Mouse (Mus musculus) erythroblast, adult 5-6 weeks (primary cell): Measurements from ENCODE around the gene Sik2. TPM values are rescaled to one million over a fixed set of nuclear protein-coding genes. Genes with fewer than 3 reads are reported as not detected.

ENCODE experiments used
- ATAC-seq: replicated peaks from 2 replicates; pipeline ENCODE4 v1.8.0; 2016; ENCODE audit warnings: moderate number of reproducible peaks, mild to moderate bottlenecking, moderate TSS enrichment, inconsistent platforms; ENCODE audit not compliant: poor library complexity, low FRiP score, severe bottlenecking
- total RNA-seq, 2 experiments: library from RNA; stranded (forward) in 1 of 2; stranded (reverse) in 1 of 2; fragments of 150-400 nt in 1 of 2; fragments of 200-764, 138-1000 nt in 1 of 2; gene quantifications; 2 replicates each; pipeline versions ENCODE4 v1.2.3 to v1.2.4; 2015 to 2017; ENCODE audit warnings: low replicate concordance in 2 of 2

Sik2 gene
- total RNA-seq, 2 experiments from 2014 or later: 53.6 to 60.9 TPM

DNA sequence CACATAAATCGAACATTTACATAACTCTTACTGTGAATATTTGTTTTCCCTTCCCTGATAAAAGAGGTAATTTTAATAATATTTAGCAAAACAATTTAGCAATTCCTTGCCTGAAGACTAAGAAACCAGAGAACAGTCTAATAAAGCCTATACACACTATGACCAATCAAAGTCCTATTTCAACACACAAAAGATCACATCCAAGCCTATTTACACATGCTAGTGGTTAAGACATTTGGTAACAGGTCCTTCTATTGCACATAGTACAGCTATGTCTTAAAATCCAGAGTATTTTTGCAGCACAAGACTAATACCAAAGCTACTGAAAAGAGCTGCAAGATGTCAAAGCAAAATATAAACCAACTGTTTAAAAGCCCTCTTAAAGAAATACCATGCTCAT, 4.8 kb downstream of the Sik2 start:
- ATAC-seq: no peak

DNA sequence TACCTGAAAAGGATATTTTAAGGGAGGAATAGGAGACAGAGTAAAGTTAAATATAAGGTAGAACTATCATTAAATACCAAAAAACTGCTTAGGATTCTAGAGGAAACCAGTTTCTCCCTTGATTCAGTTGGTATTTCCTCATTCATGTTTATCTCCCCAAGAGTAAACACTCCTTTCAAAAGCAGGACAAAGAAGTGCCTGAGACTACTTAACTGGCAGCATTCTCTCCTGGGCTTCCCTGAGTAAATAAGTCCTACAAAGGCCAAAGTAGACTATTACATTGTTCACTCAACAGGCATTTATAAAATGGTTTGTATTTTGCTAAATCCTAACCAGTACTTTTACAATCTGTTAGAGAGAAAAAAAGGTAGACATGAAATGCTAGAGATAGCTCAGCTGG, 22.2 kb downstream of the Sik2 start:
- no peak for ATAC-seq

DNA sequence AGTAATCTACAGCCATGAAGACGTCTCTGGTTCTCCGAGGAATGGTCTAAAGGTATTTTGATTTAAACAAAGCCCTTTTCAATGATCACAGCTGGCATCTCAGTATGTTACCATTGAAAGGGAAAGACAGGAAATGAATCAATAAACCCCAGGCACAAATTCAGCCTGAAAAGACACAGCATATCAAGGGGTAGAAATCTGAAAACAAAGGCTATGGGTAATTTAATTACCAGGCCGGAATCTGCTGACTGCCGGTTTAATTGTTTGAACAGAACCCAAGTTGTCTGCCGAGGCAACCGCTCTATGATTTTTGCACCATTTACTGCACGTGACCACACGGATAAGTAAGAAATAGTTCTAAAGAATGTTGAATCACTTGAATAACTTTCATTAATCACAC, 22.8 kb downstream of the Sik2 start:
- ATAC-seq: no peak

DNA sequence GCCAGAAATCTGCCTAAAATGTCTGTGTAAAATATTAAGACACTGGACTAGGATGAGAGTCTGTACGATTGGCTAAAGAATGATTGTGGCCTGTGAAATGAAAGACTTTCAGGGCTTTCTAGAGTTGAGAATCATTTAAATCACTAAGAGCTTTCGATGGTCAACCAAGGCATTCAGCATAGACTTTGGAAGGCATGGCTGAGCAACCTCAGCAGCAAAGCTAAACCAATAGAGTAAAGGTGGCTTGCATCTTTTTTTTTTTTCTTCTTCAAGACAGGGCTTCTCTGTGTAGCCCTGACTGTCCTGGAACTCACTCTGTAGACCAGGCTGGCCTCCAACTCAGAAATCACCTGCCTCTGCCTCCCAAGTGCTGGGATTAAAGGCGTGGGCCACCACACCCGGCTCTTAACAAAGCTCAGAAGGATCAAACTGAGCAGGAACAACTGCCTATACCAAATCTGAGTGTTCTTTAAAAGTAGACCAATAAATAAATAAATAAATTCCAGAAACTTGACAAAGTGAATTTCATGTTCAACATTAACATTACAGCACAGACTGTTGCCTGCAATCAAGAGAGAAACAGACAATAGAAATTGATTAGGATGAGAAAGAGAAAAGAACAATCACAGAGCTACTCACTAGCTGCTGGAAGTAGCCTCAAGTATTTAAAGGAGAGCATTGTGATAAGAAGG, 27.2 kb downstream of the Sik2 start:
- ATAC-seq: no peak

DNA sequence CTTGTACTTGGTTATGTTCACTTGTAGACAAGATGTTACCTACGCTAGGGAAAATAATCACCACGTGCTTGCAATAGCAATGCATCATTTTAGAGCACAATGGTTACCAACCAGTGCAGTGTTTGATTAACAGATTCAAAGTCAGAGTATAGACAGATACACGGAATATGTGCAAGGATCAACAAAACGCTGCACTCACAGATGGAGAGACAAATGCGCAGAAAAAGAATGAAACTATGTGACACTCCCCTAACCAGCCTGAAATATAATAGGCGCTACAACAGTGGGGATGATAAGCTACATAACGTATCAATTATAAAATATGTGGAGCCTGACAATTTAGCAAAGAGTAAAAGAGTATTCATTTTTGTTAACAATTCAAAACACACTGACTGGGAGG, 34.2 kb downstream of the Sik2 start:
- no peak for ATAC-seq

DNA sequence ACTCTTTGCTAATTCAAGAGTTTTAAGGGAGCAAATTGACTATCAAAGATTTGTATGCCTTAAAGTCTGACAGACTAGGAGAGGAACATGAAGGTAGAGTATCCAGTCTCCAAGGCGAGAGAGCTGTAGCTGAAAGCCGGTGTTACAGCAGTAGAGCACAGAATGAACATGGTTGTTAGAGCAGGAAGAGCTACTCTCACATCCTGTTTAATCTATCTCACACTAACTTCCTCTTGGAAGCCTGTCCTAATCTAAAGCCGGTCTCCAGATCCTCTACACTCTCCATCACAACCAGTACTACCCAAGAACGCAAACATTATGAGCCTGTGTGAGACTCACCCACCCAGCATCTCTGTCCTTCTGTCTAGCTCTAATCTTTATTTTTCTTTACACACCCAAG, 38.5 kb downstream of the Sik2 start:
- ATAC-seq: 0 out of 2 replicates have a peak, but pooled peaks have one; percentile 20

DNA sequence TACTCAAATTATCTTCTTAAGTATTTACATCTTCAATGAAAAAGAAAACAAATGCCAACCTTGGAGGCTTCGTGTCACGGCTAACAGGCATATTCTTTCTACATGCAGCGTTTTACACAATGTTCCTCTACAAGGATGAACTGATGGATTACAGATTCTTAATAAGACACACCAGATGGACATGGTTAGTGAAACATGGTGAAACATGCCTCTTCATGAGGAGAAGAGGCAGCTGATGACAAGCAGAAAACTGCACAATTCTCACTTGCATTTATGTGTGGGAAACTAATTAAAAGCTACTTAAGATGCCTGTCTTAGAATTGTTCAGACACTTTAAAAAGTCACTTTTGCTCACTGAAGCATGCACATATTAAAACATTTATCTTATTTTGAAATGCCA, 39.6 kb downstream of the Sik2 start:
- ATAC-seq: no peak

DNA sequence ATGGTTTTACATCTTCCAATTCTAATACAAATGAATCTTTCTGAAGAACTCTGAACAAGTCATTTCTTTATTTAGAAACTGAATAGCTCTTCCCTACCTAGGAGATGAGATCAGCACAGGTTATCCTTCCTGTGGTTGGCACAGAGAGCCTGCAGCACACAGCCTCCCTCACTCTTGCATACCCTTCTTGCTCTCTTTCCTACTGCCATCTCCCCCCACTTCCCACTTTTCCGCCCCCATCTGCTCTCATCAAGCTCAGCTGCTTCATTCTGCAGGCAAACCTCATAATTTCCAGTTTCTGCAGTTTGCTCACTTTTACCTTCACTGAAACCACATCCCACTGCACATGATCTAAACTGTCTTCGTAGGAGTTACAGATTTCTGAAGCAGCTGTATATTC, 42.6 kb downstream of the Sik2 start:
- ATAC-seq: no peak

DNA sequence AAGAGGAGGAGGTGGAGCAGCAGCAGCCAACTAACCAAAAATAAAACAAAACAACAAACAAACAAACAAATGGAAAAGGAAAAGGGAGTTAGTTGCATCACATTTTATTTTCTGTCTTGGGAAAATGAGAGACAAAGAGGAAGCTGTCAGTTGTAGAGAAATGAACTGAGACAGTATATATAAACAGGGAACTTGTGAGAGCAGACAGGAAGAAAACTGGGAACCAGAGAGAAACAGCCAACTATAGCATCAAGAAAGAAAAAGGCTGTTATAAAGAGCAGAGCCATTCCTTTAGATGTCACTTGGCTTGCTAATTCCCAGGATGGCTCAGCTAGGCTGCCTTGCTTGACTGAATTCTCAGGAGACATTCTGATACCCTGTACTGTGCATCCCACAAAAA, 43.5 kb downstream of the Sik2 start:
- ATAC-seq: no peak

DNA sequence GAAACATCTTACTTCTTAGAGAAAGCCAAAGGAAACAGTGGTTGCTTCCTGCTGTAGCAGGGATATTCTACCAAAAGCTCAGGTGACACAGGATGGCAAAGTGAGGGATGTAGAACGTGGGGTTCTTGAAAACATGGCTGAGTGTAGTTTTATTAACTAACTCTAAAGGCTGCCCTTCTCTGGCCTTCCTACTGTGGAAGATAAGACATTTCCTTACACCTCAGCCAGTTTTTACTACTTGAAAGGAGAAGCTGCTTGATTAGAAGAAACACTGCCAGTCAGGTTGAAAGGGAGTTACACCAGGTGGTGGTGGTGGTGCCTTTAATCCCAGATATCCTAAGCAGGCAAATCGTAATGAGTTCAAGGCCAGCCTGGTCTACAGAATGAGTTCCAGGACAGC, 44.0 kb downstream of the Sik2 start:
- ATAC-seq: no peak

DNA sequence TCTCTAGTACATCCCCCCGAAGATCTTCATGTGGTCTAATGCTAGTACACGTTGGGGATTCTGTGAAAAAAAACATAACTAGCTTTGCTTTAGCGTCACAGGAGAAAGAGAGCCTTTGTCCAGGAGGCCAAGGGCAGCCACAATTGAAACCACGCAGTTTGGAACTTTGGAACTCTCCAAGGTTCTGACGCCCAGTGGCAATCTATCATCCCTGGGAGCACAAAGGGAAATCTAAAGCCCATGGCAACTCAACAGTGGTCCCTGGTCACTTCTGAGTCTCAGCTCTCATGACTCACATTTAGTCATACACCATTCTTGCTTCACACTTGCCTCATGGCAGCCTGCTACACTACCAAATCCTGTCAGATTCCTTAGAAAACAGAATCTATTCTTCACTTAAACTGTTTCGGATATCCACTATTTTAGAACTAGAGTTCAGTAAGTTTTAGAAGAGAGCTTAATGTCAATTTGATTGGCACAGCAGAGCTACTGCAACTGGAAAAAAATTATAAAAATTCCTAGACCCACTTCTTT, 50.9 kb downstream of the Sik2 start:
- no peak for ATAC-seq

DNA sequence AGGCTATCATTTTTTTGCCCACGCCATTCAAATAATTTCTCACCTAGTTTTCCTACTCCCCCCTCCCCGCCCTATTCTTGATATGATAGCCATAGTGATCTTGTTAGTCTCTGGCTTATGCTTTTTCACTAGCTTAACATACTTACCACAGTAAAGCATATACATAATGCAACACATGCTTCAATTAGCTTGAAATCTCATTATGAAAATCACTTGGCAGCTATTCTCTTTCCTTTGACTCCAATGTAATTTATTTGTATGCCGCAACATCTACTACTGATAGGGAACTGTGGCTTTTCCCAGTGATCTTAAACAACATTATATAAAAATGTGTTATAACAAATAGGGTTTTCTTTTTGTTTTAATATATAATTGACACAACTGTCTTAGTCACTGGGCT, 53.7 kb downstream of the Sik2 start:
- ATAC-seq: no peak

DNA sequence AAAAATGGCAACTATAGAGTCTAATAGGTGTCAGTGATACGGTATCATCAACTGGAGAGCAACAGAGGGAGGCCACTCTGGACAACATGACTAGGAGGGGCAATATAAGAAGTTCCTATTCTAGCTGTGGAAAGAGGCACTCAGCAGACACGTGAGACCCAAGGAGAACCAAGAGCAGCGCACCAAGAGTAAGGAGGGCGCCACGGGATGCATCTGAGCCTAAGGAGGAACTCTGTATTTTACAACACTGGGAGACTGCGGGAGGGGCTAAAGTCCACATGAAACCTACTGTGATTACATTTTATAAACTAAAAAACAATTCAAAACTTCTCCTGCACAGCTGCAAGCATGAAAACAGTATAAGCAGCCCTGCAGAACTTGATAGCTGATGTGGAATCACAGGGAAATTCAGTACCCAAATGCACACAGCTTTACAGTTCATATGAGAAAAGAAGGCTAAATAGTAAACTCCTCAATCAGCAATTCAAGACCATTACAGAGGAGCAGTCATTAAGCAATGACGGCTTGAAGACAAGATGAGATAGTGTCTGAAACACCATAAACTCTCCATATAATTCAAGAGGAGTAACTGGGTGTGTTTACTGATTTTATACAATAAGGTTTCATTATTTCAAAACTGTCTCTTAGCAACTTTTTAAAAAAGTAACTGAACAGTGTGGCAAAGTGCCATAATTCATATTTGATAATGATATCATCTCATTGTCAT, 60.6 kb downstream of the Sik2 start:
- ATAC-seq: no peak

DNA sequence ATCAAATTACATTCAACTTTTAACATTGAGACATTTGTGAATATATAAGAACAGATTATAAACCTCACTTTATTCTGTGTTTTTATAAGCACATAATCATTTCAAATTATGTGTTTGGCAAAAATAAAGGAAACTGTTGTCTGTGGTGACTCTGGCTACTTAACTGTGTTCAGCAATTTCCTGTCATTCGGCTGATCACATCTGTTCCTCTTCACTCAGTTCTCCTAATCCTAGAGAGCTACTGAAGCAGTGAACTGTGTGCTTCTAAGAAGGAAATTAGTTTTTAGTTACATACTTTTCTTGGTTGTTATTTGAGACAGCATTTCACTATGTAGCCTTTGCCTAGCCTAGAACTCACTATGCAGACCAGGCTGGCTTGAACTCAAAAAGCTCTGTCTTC, 62.5 kb downstream of the Sik2 start:
- no peak for ATAC-seq

DNA sequence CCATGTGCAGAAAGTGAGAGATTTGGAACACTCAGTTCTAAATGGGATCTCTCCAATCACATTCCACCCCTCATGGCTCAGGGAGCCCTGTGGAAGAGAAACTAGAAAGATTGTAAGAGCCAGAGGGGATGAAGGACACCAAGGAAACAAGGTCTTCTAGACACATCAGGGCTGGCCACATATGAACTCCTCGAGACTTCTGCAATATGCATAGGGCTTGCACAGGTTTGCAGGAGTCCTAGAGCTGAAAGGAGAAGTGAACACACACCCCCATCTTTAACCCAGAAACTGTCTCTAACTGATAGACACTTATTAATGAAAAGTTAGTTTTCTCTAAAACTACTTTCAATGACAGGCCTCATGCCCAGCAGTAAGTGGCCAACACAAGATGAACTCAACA, 64.0 kb downstream of the Sik2 start:
- ATAC-seq: no peak

DNA sequence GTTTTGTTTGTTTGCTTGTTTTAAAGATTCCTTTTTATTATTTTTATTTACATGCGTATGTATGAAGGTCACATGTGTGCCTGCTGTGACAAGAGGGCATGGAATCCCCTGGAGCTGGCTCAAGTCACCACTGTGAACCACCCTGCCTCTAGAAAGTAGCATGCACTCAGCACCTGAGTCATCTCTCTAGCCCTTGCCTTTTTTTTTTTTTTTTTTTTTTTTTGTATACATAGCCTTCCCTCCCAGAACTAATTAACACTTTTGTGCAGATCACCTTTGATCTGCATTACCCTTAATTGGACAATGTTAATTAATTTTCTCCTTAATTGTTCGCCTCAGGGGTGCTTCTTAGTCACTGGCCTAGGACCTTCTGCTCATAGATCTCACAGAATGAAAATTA, 66.2 kb downstream of the Sik2 start:
- ATAC-seq: no peak

DNA sequence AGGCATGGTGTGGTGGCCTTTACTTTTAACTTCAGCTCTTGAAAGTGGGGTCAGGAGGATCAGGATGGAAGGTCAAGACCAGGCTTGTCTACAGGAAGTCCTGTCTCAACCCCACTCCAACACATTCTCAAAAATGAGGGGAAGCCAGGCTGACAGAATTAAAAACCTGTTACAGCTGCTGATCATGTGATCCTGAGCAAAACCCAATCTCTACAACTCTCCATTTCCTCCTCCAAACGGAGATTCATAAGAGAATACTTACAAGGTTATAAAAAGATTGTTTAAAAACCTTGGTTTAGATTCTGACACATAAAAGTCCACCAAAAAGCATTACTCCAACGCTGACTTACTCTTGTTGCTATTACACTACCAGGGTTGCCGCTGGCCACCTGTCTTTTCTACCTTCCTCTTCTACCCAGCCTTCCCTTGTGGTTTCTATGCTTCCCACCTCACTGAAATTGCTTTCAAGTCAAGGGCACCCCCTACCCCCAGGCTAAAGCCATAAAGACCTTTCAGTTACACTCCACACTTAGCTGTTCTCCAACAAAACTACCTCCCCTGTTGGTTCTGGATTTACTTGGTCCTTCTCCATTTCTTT, 67.0 kb downstream of the Sik2 start:
- ATAC-seq: no peak

DNA sequence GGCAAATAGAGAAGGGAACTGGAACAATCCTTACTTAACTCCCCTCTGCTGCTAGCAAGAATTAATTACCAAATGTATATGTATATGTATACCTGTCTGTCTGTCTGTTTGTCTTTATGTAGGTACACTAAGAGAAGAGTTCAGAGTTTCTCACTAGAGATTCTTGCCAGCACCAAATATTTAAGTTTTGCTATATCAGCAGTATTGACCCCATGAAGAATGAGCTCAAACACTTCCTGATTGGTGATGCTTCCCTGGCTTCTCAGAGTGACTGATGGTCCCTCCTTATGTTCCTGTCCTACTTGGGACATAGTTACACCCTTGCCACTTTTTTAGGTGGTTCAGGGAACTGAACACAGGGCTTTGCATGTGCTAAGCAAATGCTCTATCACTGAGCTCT, 78.9 kb downstream of the Sik2 start:
- 0 out of 2 replicates have a peak, but pooled peaks have one; percentile 24 for ATAC-seq

DNA sequence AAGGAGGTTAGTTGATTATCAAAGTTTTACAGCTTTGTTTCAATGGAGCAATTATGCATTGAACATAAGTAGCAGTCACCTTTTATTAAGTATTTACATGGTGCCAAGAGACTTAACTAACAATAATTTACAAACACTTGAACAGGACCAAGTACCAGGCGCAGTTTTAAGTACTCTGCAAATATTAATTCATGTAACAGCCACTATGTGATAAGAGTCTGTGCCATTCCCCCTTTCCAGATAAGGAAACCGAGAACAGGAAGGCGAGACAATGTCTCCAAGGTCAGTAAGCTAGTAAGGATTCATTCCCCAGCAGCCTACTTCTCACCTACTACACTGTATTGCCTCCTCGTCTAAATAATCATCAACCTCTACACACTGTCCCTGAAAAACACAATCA, 83.1 kb downstream of the Sik2 start:
- ATAC-seq: peak; percentile 32; the same call in 1 of the 2 replicates

DNA sequence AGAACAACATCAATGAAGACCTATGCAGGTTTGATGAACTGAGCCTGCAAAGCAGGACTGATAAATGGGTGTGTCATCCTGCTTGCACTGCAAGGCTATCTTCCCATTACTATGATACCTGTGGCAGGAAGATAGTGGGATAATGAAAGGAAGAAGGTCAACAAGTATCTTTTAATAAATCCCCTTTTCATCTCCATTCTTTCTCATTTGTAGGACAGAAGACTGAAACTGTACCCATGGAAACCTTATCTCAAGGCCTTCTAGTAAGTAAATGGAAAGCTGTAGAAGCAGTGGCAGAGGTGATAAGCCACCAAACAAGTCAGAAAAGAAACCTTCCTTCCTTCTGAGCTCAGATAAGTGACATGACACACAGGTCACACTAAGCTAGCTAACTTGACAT, 84.4 kb downstream of the Sik2 start:
- ATAC-seq: peak; percentile 77
